Mouse (Mus musculus): ENCODE measurements around the gene Tcf7l1. TPM values are rescaled to one million over a fixed set of nuclear protein-coding genes. Genes with fewer than 3 reads are reported as not detected.

Gene Tcf7l1
- polyA plus RNA-seq, 1 experiment from 2014 or later = 31.5 TPM

- ATAC-seq (ENCODE audit: low FRiP score, low TSS enrichment) = no peak
- no peak overlapping the region for H3K4me2 ChIP-seq (replicated peaks; ENCODE audit: low read depth, low read length)
- WGBS = 61% methylated on average over 13 of the region's 13 CpGs
Measured at GRCm38 (mm10) chr6:72769343-72769742, 19.7 kb downstream of the Tcf7l1 start.

GRCm38 (mm10) chr6:72768804-72769203 lies 20.2 kb downstream of the Tcf7l1 start:
- H3K4me2 ChIP-seq (replicated peaks; ENCODE audit: low read depth, low read length) = no peak overlapping the region
- WGBS = 67% methylated on average over 9 of the region's 9 CpGs
- ATAC-seq (ENCODE audit: low FRiP score, low TSS enrichment) = peak; percentile 65

More at GRCm38 (mm10) chr6:72769343-72769742, 19.7 kb downstream of the Tcf7l1 start:
- Histone ChIP-seq H3K27ac (ENCODE audit: low read length) (peak overlapping the region; percentile 61; the same call in 1 of the 2 replicates), H3K4me1 (ENCODE audit: insufficient read depth, low read length) (peaks cover 9% of the 10 kb centered on the region), H3K27me3 (ENCODE audit: insufficient read depth, low read length) (no peaks in the 10 kb centered on the region), H3K9ac (replicated peaks; ENCODE audit: low read length) (no peak overlapping the region), H3K4me3 (ENCODE audit: low read length) (no peak overlapping the region), H3K9me3 (ENCODE audit: low read length) (no peaks in the 10 kb centered on the region), H3K36me3 (ENCODE audit: insufficient read depth, low read length) (peaks cover 12% of the 10 kb centered on the region; the same call in 1 of the 2 replicates)

GRCm38 (mm10) chr6:72768097-72768496 lies 21.0 kb downstream of the Tcf7l1 start:
- H3K4me1 ChIP-seq (ENCODE audit: insufficient read depth, low read length) = peaks cover 18% of the 10 kb centered on the region
- peak overlapping the region; percentile 61; the same call in 1 of the 2 replicates for H3K27ac ChIP-seq (ENCODE audit: low read length)
- H3K9ac ChIP-seq (replicated peaks; ENCODE audit: low read length) = no peak overlapping the region
- H3K9me3 ChIP-seq (ENCODE audit: low read length) = no peaks in the 10 kb centered on the region
- no peaks in the 10 kb centered on the region for H3K27me3 ChIP-seq (ENCODE audit: insufficient read depth, low read length)
- peaks cover 12% of the 10 kb centered on the region; the same call in 1 of the 2 replicates for H3K36me3 ChIP-seq (ENCODE audit: insufficient read depth, low read length)
- WGBS = 91% methylated on average over 9 of the region's 9 CpGs
- no peak overlapping the region for H3K4me2 ChIP-seq (replicated peaks; ENCODE audit: low read depth, low read length)
- no peak overlapping the region for H3K4me3 ChIP-seq (ENCODE audit: low read length)
- ATAC-seq (ENCODE audit: low FRiP score, low TSS enrichment) = no peak

More at GRCm38 (mm10) chr6:72768804-72769203, 20.2 kb downstream of the Tcf7l1 start:
- no peaks in the 10 kb centered on the region for H3K27me3 ChIP-seq (ENCODE audit: insufficient read depth, low read length)
- H3K4me3 ChIP-seq (ENCODE audit: low read length) = no peak overlapping the region
- peaks cover 13% of the 10 kb centered on the region for H3K4me1 ChIP-seq (ENCODE audit: insufficient read depth, low read length)
- peak overlapping the region; percentile 61 for H3K27ac ChIP-seq (ENCODE audit: low read length)
- peaks cover 12% of the 10 kb centered on the region; the same call in 1 of the 2 replicates for H3K36me3 ChIP-seq (ENCODE audit: insufficient read depth, low read length)
- H3K9me3 ChIP-seq (ENCODE audit: low read length) = no peaks in the 10 kb centered on the region
- no peak overlapping the region for H3K9ac ChIP-seq (replicated peaks; ENCODE audit: low read length)

- no peak overlapping the region for H3K4me3 ChIP-seq (ENCODE audit: low read length)
- peaks cover 30% of the 10 kb centered on the region for H3K4me1 ChIP-seq (ENCODE audit: insufficient read depth, low read length)
- no peak overlapping the region for H3K27ac ChIP-seq (ENCODE audit: low read length)
- H3K36me3 ChIP-seq (ENCODE audit: insufficient read depth, low read length) = peaks cover 6% of the 10 kb centered on the region; the same call in 1 of the 2 replicates
- no peaks in the 10 kb centered on the region for H3K9me3 ChIP-seq (ENCODE audit: low read length)
- H3K27me3 ChIP-seq (ENCODE audit: insufficient read depth, low read length) = no peaks in the 10 kb centered on the region
- ATAC-seq (ENCODE audit: low FRiP score, low TSS enrichment) = no peak
- no peak overlapping the region for H3K9ac ChIP-seq (replicated peaks; ENCODE audit: low read length)
- WGBS = 45% methylated on average over 11 of the region's 11 CpGs
- H3K4me2 ChIP-seq (replicated peaks; ENCODE audit: low read depth, low read length) = no peak overlapping the region
Measured at GRCm38 (mm10) chr6:72763616-72764015, 25.4 kb downstream of the Tcf7l1 start.

GRCm38 (mm10) chr6:72761645-72762044 lies 27.4 kb downstream of the Tcf7l1 start:
- ATAC-seq (ENCODE audit: low FRiP score, low TSS enrichment) = peak; percentile 22; the same call in 1 of the 2 replicates
- H3K36me3 ChIP-seq (ENCODE audit: insufficient read depth, low read length) = peaks cover 6% of the 10 kb centered on the region; the same call in 1 of the 2 replicates
- no peak overlapping the region for H3K4me3 ChIP-seq (ENCODE audit: low read length)
- H3K4me1 ChIP-seq (ENCODE audit: insufficient read depth, low read length) = peaks cover 35% of the 10 kb centered on the region
- no peaks in the 10 kb centered on the region for H3K27me3 ChIP-seq (ENCODE audit: insufficient read depth, low read length)
- no peaks in the 10 kb centered on the region for H3K9me3 ChIP-seq (ENCODE audit: low read length)
- no peak overlapping the region for H3K27ac ChIP-seq (ENCODE audit: low read length)
- H3K9ac ChIP-seq (replicated peaks; ENCODE audit: low read length) = no peak overlapping the region
- 19% methylated on average over 7 of the region's 7 CpGs for WGBS
- no peak overlapping the region for H3K4me2 ChIP-seq (replicated peaks; ENCODE audit: low read depth, low read length)

GRCm38 (mm10) chr6:72758239-72759017 lies 30.6 kb downstream of the Tcf7l1 start:
- H3K4me2 ChIP-seq (replicated peaks; ENCODE audit: low read depth, low read length) = no peak overlapping the region
- no peak overlapping the region for H3K4me3 ChIP-seq (ENCODE audit: low read length)
- no peak overlapping the region for H3K9ac ChIP-seq (replicated peaks; ENCODE audit: low read length)
- no peaks in the 10 kb centered on the region for H3K27me3 ChIP-seq (ENCODE audit: insufficient read depth, low read length)
- 63% methylated on average over 10 of the region's 10 CpGs for WGBS
- H3K27ac ChIP-seq (ENCODE audit: low read length) = no peak overlapping the region
- H3K36me3 ChIP-seq (ENCODE audit: insufficient read depth, low read length) = no peaks in the 10 kb centered on the region
- no peaks in the 10 kb centered on the region for H3K9me3 ChIP-seq (ENCODE audit: low read length)
- H3K4me1 ChIP-seq (ENCODE audit: insufficient read depth, low read length) = peaks cover 52% of the 10 kb centered on the region
- no peak for ATAC-seq (ENCODE audit: low FRiP score, low TSS enrichment)

- no peak overlapping the region for H3K4me2 ChIP-seq (replicated peaks; ENCODE audit: low read depth, low read length)
- H3K4me1 ChIP-seq (ENCODE audit: insufficient read depth, low read length) = peaks cover 42% of the 10 kb centered on the region
- H3K27me3 ChIP-seq (ENCODE audit: insufficient read depth, low read length) = no peaks in the 10 kb centered on the region
- no peaks in the 10 kb centered on the region for H3K9me3 ChIP-seq (ENCODE audit: low read length)
- 66% methylated on average over 14 of the region's 14 CpGs for WGBS
- no peak overlapping the region for H3K9ac ChIP-seq (replicated peaks; ENCODE audit: low read length)
- H3K27ac ChIP-seq (ENCODE audit: low read length) = no peak overlapping the region
- no peak overlapping the region for H3K4me3 ChIP-seq (ENCODE audit: low read length)
- no peak for ATAC-seq (ENCODE audit: low FRiP score, low TSS enrichment)
- no peaks in the 10 kb centered on the region for H3K36me3 ChIP-seq (ENCODE audit: insufficient read depth, low read length)
Measured at GRCm38 (mm10) chr6:72755267-72755889, 33.7 kb downstream of the Tcf7l1 start.

GRCm38 (mm10) chr6:72754215-72754614 lies 34.8 kb downstream of the Tcf7l1 start:
- Histone ChIP-seq H3K4me2 (replicated peaks; ENCODE audit: low read depth, low read length) (no peak overlapping the region), H3K4me3 (ENCODE audit: low read length) (no peak overlapping the region), H3K4me1 (ENCODE audit: insufficient read depth, low read length) (peaks cover 53% of the 10 kb centered on the region), H3K27ac (ENCODE audit: low read length) (no peak overlapping the region), H3K27me3 (ENCODE audit: insufficient read depth, low read length) (no peaks in the 10 kb centered on the region), H3K36me3 (ENCODE audit: insufficient read depth, low read length) (no peaks in the 10 kb centered on the region), H3K9ac (replicated peaks; ENCODE audit: low read length) (no peak overlapping the region), H3K9me3 (ENCODE audit: low read length) (no peaks in the 10 kb centered on the region)
- ATAC-seq (ENCODE audit: low FRiP score, low TSS enrichment) = no peak
- 24% methylated on average over 9 of the region's 9 CpGs for WGBS

GRCm38 (mm10) chr6:72753782-72754181 lies 35.3 kb downstream of the Tcf7l1 start:
- no peaks in the 10 kb centered on the region for H3K9me3 ChIP-seq (ENCODE audit: low read length)
- peaks cover 55% of the 10 kb centered on the region for H3K4me1 ChIP-seq (ENCODE audit: insufficient read depth, low read length)
- H3K27me3 ChIP-seq (ENCODE audit: insufficient read depth, low read length) = no peaks in the 10 kb centered on the region
- H3K9ac ChIP-seq (replicated peaks; ENCODE audit: low read length) = no peak overlapping the region
- H3K4me2 ChIP-seq (replicated peaks; ENCODE audit: low read depth, low read length) = no peak overlapping the region
- ATAC-seq (ENCODE audit: low FRiP score, low TSS enrichment) = no peak
- H3K27ac ChIP-seq (ENCODE audit: low read length) = no peak overlapping the region
- H3K4me3 ChIP-seq (ENCODE audit: low read length) = no peak overlapping the region
- no peaks in the 10 kb centered on the region for H3K36me3 ChIP-seq (ENCODE audit: insufficient read depth, low read length)
- 78% methylated on average over 8 of the region's 8 CpGs for WGBS

- peaks cover 60% of the 10 kb centered on the region for H3K4me1 ChIP-seq (ENCODE audit: insufficient read depth, low read length)
- H3K27ac ChIP-seq (ENCODE audit: low read length) = no peak overlapping the region
- H3K4me3 ChIP-seq (ENCODE audit: low read length) = no peak overlapping the region
- no peak overlapping the region for H3K9ac ChIP-seq (replicated peaks; ENCODE audit: low read length)
- ATAC-seq (ENCODE audit: low FRiP score, low TSS enrichment) = no peak
- H3K27me3 ChIP-seq (ENCODE audit: insufficient read depth, low read length) = no peaks in the 10 kb centered on the region
- no peaks in the 10 kb centered on the region for H3K36me3 ChIP-seq (ENCODE audit: insufficient read depth, low read length)
- WGBS = 63% methylated on average over 15 of the region's 15 CpGs
- no peaks in the 10 kb centered on the region for H3K9me3 ChIP-seq (ENCODE audit: low read length)
- no peak overlapping the region for H3K4me2 ChIP-seq (replicated peaks; ENCODE audit: low read depth, low read length)
Measured at GRCm38 (mm10) chr6:72752824-72753223, 36.2 kb downstream of the Tcf7l1 start.
